Mouse (Mus musculus) left cerebral cortex, adult 18-20 months (tissue): ENCODE measurements around the gene BC051142. TPM values are rescaled to one million over a fixed set of nuclear protein-coding genes. Genes with fewer than 3 reads are reported as not detected.
A peak's percentile ranks its signal among the peaks of the same experiment; 100 is the strongest.

ENCODE experiments used
- DNase-seq, 2 experiments: peaks; one replicate each; pipeline ENCODE4 v3.0.0; 2021 to 2022; ENCODE audit warnings: low spot score in 2 of 2, mixed read lengths in 1 of 2
- long read RNA-seq, 2 experiments: library from polyadenylated mRNA; stranded (forward); transcript quantifications; one replicate each; pipeline ENCODE4 v2.0.0; 2021
- total RNA-seq, 2 experiments: library from RNA; stranded (reverse); gene quantifications; 2 replicates each; pipeline ENCODE4 v1.2.3; 2021

BC051142 gene
- total RNA-seq, result 1 to 10 TPM; 2.1 to 4.4 TPM
- long read RNA-seq, experiment 1, result 0 reads
- long read RNA-seq, experiment 2, result 0 reads

DNA sequence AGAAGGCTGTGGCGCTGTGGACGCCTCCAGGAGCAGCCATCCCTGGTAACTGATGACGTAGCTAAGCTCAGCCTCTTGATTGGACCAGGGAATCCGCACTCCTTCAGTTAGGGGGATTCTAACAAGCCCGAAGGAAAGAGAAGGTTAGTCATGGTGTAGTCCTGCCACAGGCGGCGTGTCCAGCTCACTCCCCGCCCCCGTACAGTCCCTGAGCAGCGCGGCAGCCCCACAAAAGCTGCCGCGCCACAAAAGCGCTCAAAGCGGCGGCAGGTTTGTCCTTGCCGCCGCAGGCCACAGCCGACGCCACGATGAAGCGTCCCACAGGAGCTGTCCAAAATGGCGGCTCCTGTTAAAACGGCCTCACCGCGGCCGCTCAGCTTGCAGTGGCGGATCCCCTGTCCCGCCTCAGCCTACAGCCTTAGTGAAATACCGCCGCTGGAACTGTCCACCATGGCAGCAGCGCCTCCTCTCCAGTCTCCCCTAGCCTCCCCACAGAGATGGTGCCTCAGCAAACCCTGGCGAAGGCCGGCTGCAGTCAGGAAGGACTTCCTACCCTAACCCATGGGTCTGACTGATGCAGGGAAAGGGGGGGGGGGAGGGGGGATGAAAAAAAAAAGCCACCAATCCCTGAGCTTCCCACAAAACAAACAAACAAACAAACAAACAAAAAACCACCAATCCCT lies at the start of gene BC051142:
TSS of gene BC051142 (plus strand) at position 110 of the 683 bp plus-strand sequence.
- DNase-seq, result peak; percentile 84 to 89

- DNase-seq, result peak; percentile 70 to 87
Measured at GRCm38 (mm10) chr17:34349429-34349828, 49.2 kb upstream of the BC051142 start.

- DNase-seq, result no peak
Measured at GRCm38 (mm10) chr17:34354539-34354938, 44.1 kb upstream of the BC051142 start, which contains the start of gene Btnl2. TSS of gene Btnl2 (plus strand) at chr17:34354822.

DNA sequence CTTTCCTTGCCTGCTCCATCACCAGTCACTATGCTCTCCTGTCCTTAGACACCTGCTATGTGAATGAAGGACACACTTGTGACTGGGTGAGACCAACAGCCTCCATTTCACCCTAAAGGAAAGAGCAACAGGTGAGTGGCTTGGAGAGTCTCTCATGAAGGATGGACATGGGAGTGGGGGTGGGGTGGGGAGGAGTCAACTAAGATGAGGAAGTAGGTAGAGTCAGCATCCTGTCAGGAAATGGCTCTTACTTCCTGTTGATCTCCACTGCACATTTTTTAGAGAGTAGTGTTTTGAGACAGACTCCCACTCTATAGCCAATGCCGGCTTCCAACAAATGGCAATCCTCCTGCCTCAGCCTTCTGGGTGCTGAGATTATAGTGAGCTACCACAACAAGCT lies 43.7 kb upstream of the BC051142 start:
- DNase-seq, result no peak

- no peak for DNase-seq
Measured at GRCm38 (mm10) chr17:34362954-34363546, 35.6 kb upstream of the BC051142 start.

DNA sequence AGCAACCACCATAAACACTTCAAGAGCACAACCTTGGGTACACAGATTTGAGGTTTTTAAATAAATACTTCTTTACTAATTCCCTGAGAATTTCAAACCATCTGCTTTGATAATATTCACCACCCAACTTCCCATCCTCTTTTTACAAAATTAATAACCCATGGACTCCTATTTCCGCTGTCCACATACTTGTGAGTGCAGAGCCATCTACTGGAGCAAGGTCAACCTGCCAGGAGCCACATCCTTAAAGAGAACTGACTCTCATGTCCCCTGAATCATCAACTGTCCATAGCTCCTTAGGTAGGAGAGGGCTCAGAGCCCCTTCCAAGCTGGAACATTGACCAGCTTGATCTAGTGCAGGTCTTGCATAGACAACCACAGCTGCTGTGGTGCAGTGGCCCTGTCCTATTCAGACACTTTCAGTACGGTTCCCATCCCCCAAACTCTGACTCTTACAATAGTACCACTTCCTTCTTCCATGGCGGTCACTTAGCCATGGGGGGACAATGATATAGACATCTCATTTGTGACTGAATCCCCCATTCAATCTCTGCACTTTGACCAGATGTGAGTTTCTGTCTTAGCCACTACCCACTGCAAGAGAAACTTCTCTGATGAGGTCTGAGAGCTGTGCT lies 34.8 kb upstream of the BC051142 start:
- DNase-seq, result no peak

DNA sequence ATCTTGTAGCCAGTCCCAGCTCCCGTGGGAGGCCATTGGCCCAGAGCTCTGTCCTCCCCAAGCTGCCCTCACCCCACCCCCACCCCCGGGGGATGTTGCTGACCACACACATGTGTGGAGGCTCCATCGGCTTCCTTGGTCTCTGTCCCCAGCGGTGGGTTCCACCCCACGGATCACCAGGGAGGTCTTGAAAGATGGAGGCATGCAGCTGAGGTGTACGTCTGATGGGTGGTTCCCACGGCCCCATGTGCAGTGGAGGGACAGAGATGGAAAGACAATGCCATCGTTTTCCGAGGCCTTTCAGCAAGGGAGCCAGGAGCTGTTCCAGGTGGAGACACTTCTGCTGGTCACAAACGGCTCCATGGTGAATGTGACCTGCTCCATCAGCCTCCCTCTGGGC lies 33.6 kb upstream of the BC051142 start:
- no peak for DNase-seq

DNA sequence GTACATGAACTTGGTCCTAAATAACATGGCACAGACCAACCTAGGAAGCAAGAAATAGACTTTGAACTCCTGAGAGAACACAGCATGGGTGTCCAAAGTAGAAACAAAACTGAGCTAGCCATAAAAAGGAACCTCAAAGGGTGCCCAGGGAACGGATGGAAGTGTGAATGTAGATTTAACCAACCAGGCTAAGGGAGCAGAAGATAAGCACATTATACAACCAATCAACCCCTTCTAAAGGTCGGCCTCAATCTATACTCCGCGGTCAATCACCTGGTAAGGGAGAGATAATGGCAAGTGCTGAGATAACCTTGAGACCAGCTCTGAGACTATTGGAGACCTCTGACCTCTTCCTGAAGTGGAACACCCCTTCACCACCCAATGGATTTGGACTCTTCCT lies 28.1 kb upstream of the BC051142 start:
- DNase-seq, result no peak

- no peak for DNase-seq
Measured at GRCm38 (mm10) chr17:34373055-34373709, 25.4 kb upstream of the BC051142 start.

- no peak for DNase-seq
Measured at GRCm38 (mm10) chr17:34376847-34377246, 21.8 kb upstream of the BC051142 start, which contains the start of gene Btnl1. TSS of gene Btnl1 (plus strand) at chr17:34377132.

DNA sequence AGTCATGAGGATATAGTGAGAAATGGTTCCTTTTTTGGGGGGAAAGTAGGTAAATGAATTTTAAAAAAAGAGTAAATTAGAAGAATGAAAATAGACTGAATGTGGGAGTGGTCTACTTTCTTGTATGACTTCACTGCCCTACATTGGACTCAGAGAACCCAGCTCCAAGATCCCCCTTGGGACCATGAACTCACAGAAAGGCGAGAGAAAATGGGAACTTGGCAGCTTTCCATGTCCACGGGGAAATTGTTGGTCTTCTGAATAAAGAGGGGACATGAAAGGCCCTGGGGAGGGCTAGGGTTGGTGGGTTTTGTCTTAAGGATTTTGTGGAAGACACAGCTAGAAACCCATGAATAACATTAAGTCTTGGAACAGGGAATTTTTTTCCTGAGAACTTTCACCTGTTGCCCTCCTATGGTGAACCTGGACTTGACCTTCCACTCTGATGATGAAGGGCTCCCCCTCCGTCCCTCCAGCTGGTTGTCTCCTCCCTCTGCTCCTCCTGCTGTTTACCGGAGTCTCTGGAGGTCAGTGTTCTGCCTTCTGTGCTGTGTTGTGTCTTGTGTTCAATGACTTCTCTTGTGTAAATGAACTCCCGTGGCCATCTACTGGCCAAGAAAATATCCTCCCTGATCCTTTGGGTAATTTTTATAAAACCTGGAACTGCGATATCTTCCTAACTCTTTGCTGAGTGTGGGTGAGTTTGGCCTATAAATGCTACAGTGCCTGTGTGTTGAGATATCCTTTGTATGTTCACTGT lies 21.0 kb upstream of the BC051142 start:
- DNase-seq, result no peak

DNA sequence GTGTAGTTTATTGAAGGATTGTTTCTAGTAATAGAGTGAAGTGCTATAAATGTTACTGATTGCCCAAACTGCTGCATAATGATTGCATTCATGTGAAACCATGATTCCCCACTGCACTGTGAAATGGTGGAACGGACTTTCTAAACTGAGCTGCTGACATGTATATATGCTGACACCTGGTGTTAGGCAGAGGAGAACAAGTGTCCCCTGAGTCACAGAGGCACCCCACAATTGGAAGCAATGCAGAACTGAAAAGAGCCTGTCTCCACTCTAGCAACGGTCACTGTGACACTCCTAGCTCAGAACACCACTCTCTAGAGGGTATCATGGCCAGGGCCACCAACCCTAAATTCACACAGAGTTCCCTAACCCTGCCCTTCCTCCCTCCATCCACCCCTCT lies 19.9 kb upstream of the BC051142 start:
- DNase-seq, result no peak

GRCm38 (mm10) chr17:34379451-34379850 lies 19.2 kb upstream of the BC051142 start:
- DNase-seq, result no peak

DNA sequence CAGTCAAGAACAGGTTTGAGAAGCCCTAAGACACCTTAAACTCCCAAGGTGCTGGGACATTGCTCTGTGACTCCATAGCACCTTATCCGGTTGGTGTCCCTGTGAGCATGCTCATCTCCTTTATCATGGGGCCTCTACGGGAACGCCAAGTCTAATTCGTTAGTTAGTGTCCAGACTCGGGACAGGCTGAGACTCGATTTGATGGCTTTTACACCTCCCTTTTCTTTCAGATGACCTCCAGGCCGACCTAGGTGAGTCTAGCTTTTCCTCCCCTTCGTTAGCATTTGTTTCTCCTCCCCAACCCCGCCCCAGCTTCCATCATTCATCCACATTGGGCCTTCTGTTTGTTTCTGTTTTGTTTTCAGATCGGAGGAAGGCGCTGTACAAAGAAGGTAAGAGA lies 16.7 kb upstream of the BC051142 start:
- DNase-seq, result no peak

- DNase-seq, result no peak
Measured at GRCm38 (mm10) chr17:34383212-34383611, 15.4 kb upstream of the BC051142 start.

GRCm38 (mm10) chr17:34384699-34385098 lies 13.9 kb upstream of the BC051142 start:
- no peak for DNase-seq

DNA sequence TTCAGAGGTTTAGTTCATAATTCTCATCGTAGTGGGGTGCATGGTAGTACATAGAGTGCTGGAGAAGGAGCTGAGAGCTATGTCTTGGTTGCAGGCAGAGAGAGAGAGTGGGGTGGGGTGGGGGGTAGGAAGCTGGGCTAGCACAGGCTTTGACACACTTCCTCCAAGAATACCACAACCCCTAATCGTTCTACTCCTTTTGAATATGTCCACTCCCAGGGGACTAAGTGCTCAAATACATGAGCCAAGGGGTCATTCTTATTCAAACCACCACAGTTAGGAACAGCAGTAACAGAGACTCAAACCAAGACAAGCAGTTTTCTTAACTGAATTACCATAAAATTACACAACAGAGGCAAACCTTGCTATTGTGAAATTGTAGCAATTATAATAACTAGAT lies 12.0 kb upstream of the BC051142 start:
- DNase-seq, result no peak

DNA sequence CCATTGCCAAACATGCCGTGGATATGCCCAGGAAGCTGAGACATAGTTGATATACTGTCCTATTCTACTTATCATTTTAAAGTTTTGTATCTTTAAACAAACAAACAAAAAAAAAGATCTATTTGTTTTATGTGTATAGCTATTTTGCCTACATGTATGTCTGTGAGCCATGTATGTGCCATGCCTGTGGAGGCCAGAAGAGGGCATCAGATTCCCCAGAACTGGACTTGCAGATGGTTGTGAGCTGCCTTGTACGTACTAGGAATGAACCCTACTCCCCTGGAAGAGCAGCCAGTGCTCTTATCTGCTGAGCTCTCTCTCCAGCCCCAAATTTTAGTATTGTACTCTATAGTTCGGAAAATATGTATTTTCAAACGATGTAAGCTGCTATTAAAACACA lies 10.1 kb upstream of the BC051142 start:
- DNase-seq, result no peak

- no peak for DNase-seq
Measured at GRCm38 (mm10) chr17:34391507-34391906, 7.1 kb upstream of the BC051142 start.

DNA sequence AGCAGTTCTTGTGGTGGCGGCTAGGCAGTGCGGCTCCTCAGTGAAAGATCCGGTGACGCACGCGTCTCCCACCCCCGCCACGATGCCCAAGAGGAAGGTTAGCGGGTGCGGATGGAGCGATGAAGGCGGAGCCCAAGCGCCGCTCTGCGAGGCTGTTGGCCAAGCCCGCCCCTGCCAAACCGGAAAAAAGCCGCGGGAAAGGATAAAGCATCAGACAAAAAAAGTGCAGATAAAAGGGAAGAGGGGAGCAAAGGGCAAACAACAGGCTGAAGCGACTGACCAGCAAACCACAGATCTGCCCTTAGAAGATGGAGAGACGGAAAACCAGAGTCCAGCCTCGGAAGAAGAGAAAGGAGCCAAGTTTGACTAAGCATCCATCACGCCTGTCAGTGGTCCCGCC lies 6.3 kb upstream of the BC051142 start:
- DNase-seq, result peak in 1 of 2 experiments; percentile 22

GRCm38 (mm10) chr17:34397357-34397756 lies 1.3 kb upstream of the BC051142 start:
- DNase-seq, result no peak
